Mouse (Mus musculus): Measurements from ENCODE around the gene Rcan2.

- TF ChIP-seq CTCF (conservative IDR thresholded peaks at IDR 0.05; ENCODE audit: low read length): no peak
- TF ChIP-seq POU5F1 (IDR thresholded peaks at IDR 0.05; ENCODE audit: borderline replicate concordance, low read length): no peak
- TF ChIP-seq NANOG (IDR thresholded peaks at IDR 0.05; ENCODE audit: borderline replicate concordance, low read length): no peak
Observed at GRCm38 (mm10) chr17:44011917-44012316, 210.8 kb downstream of the Rcan2 start.

Measured in E14TG2a.4 (cell line).